Mouse (Mus musculus) liver, embryonic 18 days (tissue): Measurements from ENCODE around the gene Olfr498. TPM values are rescaled to one million over a fixed set of nuclear protein-coding genes. Genes with fewer than 3 reads are reported as not detected.

Experiments
- polyA plus RNA-seq: library from polyadenylated mRNA; depleted of rRNA; stranded (reverse); fragments of >200 nt; gene quantifications from 2 replicates; pipeline ENCODE4 v1.2.3, GENCODE M21; 2012; rRNA removed

Gene Olfr498
- not detected in 2 replicates for polyA plus RNA-seq

DNA sequence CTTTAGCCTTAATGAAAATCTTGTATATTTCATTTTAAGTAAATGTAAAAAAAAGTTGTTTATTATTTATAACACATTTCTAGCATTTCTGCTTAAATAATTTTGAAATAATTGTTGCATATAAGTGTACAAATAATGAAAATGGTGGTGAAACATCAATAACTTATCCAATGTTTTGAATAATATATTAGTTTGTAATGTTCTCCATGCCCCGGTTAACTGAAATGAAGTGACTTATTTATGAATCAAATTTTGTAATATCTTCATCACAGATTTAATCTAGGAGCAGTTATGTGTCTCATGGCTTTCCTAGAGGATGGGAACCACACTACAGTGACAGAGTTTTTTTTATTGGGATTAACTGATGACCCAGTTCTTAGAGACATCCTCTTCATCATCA is at the start of gene Olfr498:
Gene Olfr498, plus strand, starts transcription at position 301 of the 400 bp plus-strand sequence.

GRCm38 (mm10) chr7:108420121-108420520 is 45.0 kb upstream of the Olfr498 start, which contains the start of gene Olfr497:
Olfr497 (plus strand) TSS chr7:108420421.

Other genes starting within 250 kb of the Olfr498 start
- gene Olfr488, start 207.0 kb upstream of the Olfr498 start, polyA plus RNA-seq, result not detected in 2 replicates
- not detected in 2 replicates for gene Olfr490, start 176.4 kb upstream of the Olfr498 start, polyA plus RNA-seq
- not detected in 2 replicates for gene Olfr491, start 151.9 kb upstream of the Olfr498 start, polyA plus RNA-seq
- gene Olfr492, start 141.7 kb upstream of the Olfr498 start, polyA plus RNA-seq, result not detected in 2 replicates
- not detected in 2 replicates for gene Olfr493, start 118.3 kb upstream of the Olfr498 start, polyA plus RNA-seq
- gene Olfr494, start 100.0 kb upstream of the Olfr498 start, polyA plus RNA-seq, result not detected in 2 replicates
- not detected in 2 replicates for gene Olfr495, start 72.2 kb upstream of the Olfr498 start, polyA plus RNA-seq
- not detected in 2 replicates for gene Olfr497, start 44.9 kb upstream of the Olfr498 start, polyA plus RNA-seq
- not detected in 2 replicates for gene Olfr502, start 59.7 kb downstream of the Olfr498 start, polyA plus RNA-seq
- not detected in 2 replicates for gene Olfr503, start 79.2 kb downstream of the Olfr498 start, polyA plus RNA-seq
- not detected in 2 replicates for gene Olfr504, start 100.5 kb downstream of the Olfr498 start, polyA plus RNA-seq
- gene Olfr506, start 145.5 kb downstream of the Olfr498 start, polyA plus RNA-seq, result not detected in 2 replicates
- not detected in 2 replicates for gene Olfr507, start 156.5 kb downstream of the Olfr498 start, polyA plus RNA-seq
- gene Olfr508, start 164.7 kb downstream of the Olfr498 start, polyA plus RNA-seq, result not detected in 2 replicates
- gene Olfr509, start 186.6 kb downstream of the Olfr498 start, polyA plus RNA-seq, result not detected in 2 replicates
- not detected in 2 replicates for gene Olfr510, start 201.1 kb downstream of the Olfr498 start, polyA plus RNA-seq
- gene Olfr512, start 248.0 kb downstream of the Olfr498 start, polyA plus RNA-seq, result not detected in 2 replicates